Mouse (Mus musculus): ENCODE data around the gene Spata17.

Gene Spata17

GRCm38 (mm10) chr1:187076198-187077042, 138.8 kb downstream of the Spata17 start:
- DNase-seq: no peak

- DNase-seq: no peak
Measured at GRCm38 (mm10) chr1:187059874-187060273, 155.4 kb downstream of the Spata17 start.

- no peak for DNase-seq
Measured at GRCm38 (mm10) chr1:187054333-187054732, 160.9 kb downstream of the Spata17 start.

- DNase-seq: no peak
Measured at GRCm38 (mm10) chr1:187053862-187054261, 161.4 kb downstream of the Spata17 start.

- DNase-seq: no peak
Measured at GRCm38 (mm10) chr1:187052532-187052931, 162.7 kb downstream of the Spata17 start.

GRCm38 (mm10) chr1:187051296-187051695, 164.0 kb downstream of the Spata17 start:
- DNase-seq: no peak

- DNase-seq: no peak
Measured at GRCm38 (mm10) chr1:187048681-187049288, 166.5 kb downstream of the Spata17 start.

- no peak for DNase-seq
Measured at GRCm38 (mm10) chr1:187044726-187045125, 170.5 kb downstream of the Spata17 start.

GRCm38 (mm10) chr1:187039801-187040200, 175.5 kb downstream of the Spata17 start:
- no peak for DNase-seq

GRCm38 (mm10) chr1:187035785-187036184, 179.5 kb downstream of the Spata17 start:
- DNase-seq: no peak

GRCm38 (mm10) chr1:187031796-187032195, 183.5 kb downstream of the Spata17 start:
- no peak for DNase-seq

- DNase-seq: no peak
Measured at GRCm38 (mm10) chr1:187028841-187029240, 186.4 kb downstream of the Spata17 start.

- no peak for DNase-seq
Measured at GRCm38 (mm10) chr1:187020011-187020410, 195.3 kb downstream of the Spata17 start.

- DNase-seq: no peak
Measured at GRCm38 (mm10) chr1:187016116-187016515, 199.1 kb downstream of the Spata17 start.

- DNase-seq: no peak
Measured at GRCm38 (mm10) chr1:187015673-187016072, 199.6 kb downstream of the Spata17 start.

- DNase-seq: no peak
Measured at GRCm38 (mm10) chr1:187014141-187014540, 201.1 kb downstream of the Spata17 start.

- DNase-seq: no peak
Measured at GRCm38 (mm10) chr1:187011601-187012000, 203.7 kb downstream of the Spata17 start.

- no peak for DNase-seq
Measured at GRCm38 (mm10) chr1:187010071-187010470, 205.2 kb downstream of the Spata17 start.

- no peak for DNase-seq
Measured at GRCm38 (mm10) chr1:187008236-187008635, 207.0 kb downstream of the Spata17 start.

GRCm38 (mm10) chr1:187006227-187006925, 208.9 kb downstream of the Spata17 start:
- no peak for DNase-seq

- DNase-seq: no peak
Measured at GRCm38 (mm10) chr1:187004306-187004705, 211.0 kb downstream of the Spata17 start.

- no peak for DNase-seq
Measured at GRCm38 (mm10) chr1:187003441-187003861, 211.8 kb downstream of the Spata17 start.

GRCm38 (mm10) chr1:186997596-186998304, 217.5 kb downstream of the Spata17 start:
- no peak for DNase-seq

All from thymus, postnatal 36 days (tissue).